Mouse (Mus musculus) neural tube, embryonic 11.5 days (tissue): ENCODE results near the gene Evl. TPM values are rescaled to one million over a fixed set of nuclear protein-coding genes. Genes with fewer than 3 reads are reported as not detected.
"Not testable (repeated sequence)": the region's sequence is repeated elsewhere in the genome, so short reads cannot be mapped to it uniquely, and the experiment has no call there.

Experiments used
- ATAC-seq: fragments of 200-750 bp; cut with Nextera tagmentation; 2 replicates; pipeline ENCODE4 v1.8.0; 2017; ENCODE audit warnings: moderate number of reproducible peaks, mild to moderate bottlenecking, moderate TSS enrichment, moderate library complexity; ENCODE audit not compliant: insufficient read depth, low FRiP score, low TSS enrichment
- DNase-seq: peaks from one replicate; pipeline ENCODE4 v3.0.0-alpha.2; 2015; ENCODE audit warnings: low spot score
- H3K27ac ChIP-seq: fragments of 300-500 bp; sonication (generic); 2 replicates; pipeline ENCODE4 v1.5.1; 2014; ENCODE audit warnings: low read depth, mild to moderate bottlenecking, low read length
- H3K27me3 ChIP-seq: fragments of 300-500 bp; sonication (generic); 2 replicates; pipeline ENCODE4 v1.6.1; 2014; ENCODE audit warnings: mild to moderate bottlenecking, low read length, mixed read lengths; ENCODE audit not compliant: control insufficient read depth, insufficient read depth
- H3K36me3 ChIP-seq: fragments of 300-500 bp; sonication (generic); 2 replicates; pipeline ENCODE4 v1.6.1; 2014; ENCODE audit warnings: mild to moderate bottlenecking, low read length, moderate library complexity, mixed read lengths; ENCODE audit not compliant: control insufficient read depth, insufficient read depth
- H3K4me1 ChIP-seq: fragments of 300-500 bp; sonication (generic); 2 replicates; pipeline ENCODE4 v1.6.1; 2014; ENCODE audit warnings: low read length, mixed read lengths; ENCODE audit not compliant: control insufficient read depth, insufficient read depth
- H3K4me2 ChIP-seq: fragments of 300-500 bp; sonication (generic); 2 replicates; pipeline ENCODE4 v1.6.1; 2014; ENCODE audit warnings: low read depth, mild to moderate bottlenecking, moderate library complexity
- H3K4me3 ChIP-seq: fragments of 300-500 bp; sonication (generic); 2 replicates; pipeline ENCODE4 v1.5.1; 2014; ENCODE audit warnings: low read depth, low read length
- H3K9ac ChIP-seq: fragments of 300-500 bp; sonication (generic); 2 replicates; pipeline ENCODE4 v1.6.1; 2014; ENCODE audit warnings: mild to moderate bottlenecking, low read length
- H3K9me3 ChIP-seq: fragments of 300-500 bp; sonication (generic); 2 replicates; pipeline ENCODE4 v1.6.1; 2016; ENCODE audit warnings: low read length; ENCODE audit not compliant: control insufficient read depth
- WGBS: fragments of 180-500 bp; shearing (Covaris S2); extraction: QIAGEN DNeasy Blood & Tissue Kit; methylation state at CpG from one replicate; pipeline ENCODE4 v1.1.7; 2014; 5-methylcytosine and 5-hydroxymethylcytosine counted together
- polyA plus RNA-seq: library from polyadenylated mRNA; unstranded; fragments of >200 nt; fragmentation: Nextera tagmentation; extraction: Ambion mirVana; gene quantifications from 2 replicates; pipeline ENCODE4 v1.2.1, GENCODE M21; 2014

Gene Evl
- 120 and 123 TPM in 2 replicates for polyA plus RNA-seq

GRCm38 (mm10) chr12:108554120-108554841 lies at the start of gene Evl:
Gene Evl, plus strand, starts transcription at chr12:108554720.
- ATAC-seq (peak; percentile 89), DNase-seq (peak; percentile 98)
- Histone ChIP-seq H3K9me3 (no peaks in the 10 kb centered on the region), H3K4me3 (peak within 1 kb of the TSS; percentile 99), H3K9ac (peak within 1 kb of the TSS; percentile 98), H3K36me3 (no peaks in the 10 kb centered on the region), H3K27me3 (no peaks in the 10 kb centered on the region), H3K4me2 (peak within 1 kb of the TSS; percentile 43), H3K27ac (peak within 1 kb of the TSS; percentile 91), H3K4me1 (peaks cover 33% of the 10 kb centered on the region)
- WGBS = 1% methylated on average over 49 of the region's 50 CpGs

GRCm38 (mm10) chr12:108505846-108506245 lies 48.7 kb upstream of the Evl start:
- no peaks in the 10 kb centered on the region for H3K4me1 ChIP-seq
- ATAC-seq (no peak), DNase-seq (no peak)
- no peaks in the 10 kb centered on the region for H3K27me3 ChIP-seq
- 68% methylated on average over 2 of the region's 2 CpGs for WGBS
- no peaks in the 10 kb centered on the region for H3K36me3 ChIP-seq
- no peak overlapping the region for H3K4me3 ChIP-seq
- H3K9ac ChIP-seq = no peak overlapping the region
- H3K4me2 ChIP-seq = no peak overlapping the region
- no peaks in the 10 kb centered on the region for H3K9me3 ChIP-seq
- H3K27ac ChIP-seq = no peak overlapping the region

- H3K27me3 ChIP-seq, H3K36me3 ChIP-seq, DNase-seq, H3K4me2 ChIP-seq, H3K9ac ChIP-seq, H3K9me3 ChIP-seq, ATAC-seq, H3K27ac ChIP-seq, H3K4me1 ChIP-seq, H3K4me3 ChIP-seq: not testable (repeated sequence)
- 88% methylated on average over 3 of the region's 3 CpGs for WGBS
These were observed 47.5 kb upstream of the Evl start for GRCm38 (mm10) chr12:108507046-108507445.

- H3K4me3 ChIP-seq = no peak overlapping the region
- H3K27ac ChIP-seq = no peak overlapping the region
- no peak overlapping the region for H3K9ac ChIP-seq
- WGBS = 71% methylated on average over 7 of the region's 7 CpGs
- no peak overlapping the region for H3K4me2 ChIP-seq
- H3K4me1 ChIP-seq = no peaks in the 10 kb centered on the region
- H3K9me3 ChIP-seq = no peaks in the 10 kb centered on the region
- H3K36me3 ChIP-seq = peaks cover 5% of the 10 kb centered on the region
- ATAC-seq (no peak), DNase-seq (no peak)
- no peaks in the 10 kb centered on the region for H3K27me3 ChIP-seq
These were observed 43.9 kb upstream of the Evl start for GRCm38 (mm10) chr12:108510571-108510970.

- no peak overlapping the region for H3K9ac ChIP-seq
These were observed 43.5 kb upstream of the Evl start for GRCm38 (mm10) chr12:108511009-108511408.

GRCm38 (mm10) chr12:108515464-108515863 lies 39.1 kb upstream of the Evl start:
- no peak for ATAC-seq
- H3K36me3 ChIP-seq = peaks cover 11% of the 10 kb centered on the region
- H3K4me2 ChIP-seq = no peak overlapping the region
- no peak overlapping the region for H3K9ac ChIP-seq
- no peaks in the 10 kb centered on the region for H3K27me3 ChIP-seq
- H3K4me3 ChIP-seq = no peak overlapping the region
- H3K4me1 ChIP-seq = no peaks in the 10 kb centered on the region
- no peak for DNase-seq
- H3K27ac ChIP-seq = no peak overlapping the region
- WGBS = 90% methylated on average over 12 of the region's 12 CpGs
- no peaks in the 10 kb centered on the region for H3K9me3 ChIP-seq

More at GRCm38 (mm10) chr12:108511009-108511408, 43.5 kb upstream of the Evl start:
- H3K36me3 ChIP-seq = peaks cover 5% of the 10 kb centered on the region
- H3K4me2 ChIP-seq = no peak overlapping the region
- H3K4me1 ChIP-seq = no peaks in the 10 kb centered on the region
- no peaks in the 10 kb centered on the region for H3K9me3 ChIP-seq
- 7% methylated on average over 3 of the region's 3 CpGs for WGBS
- ATAC-seq (no peak), DNase-seq (no peak)
- H3K4me3 ChIP-seq = no peak overlapping the region
- no peak overlapping the region for H3K27ac ChIP-seq
- H3K27me3 ChIP-seq = no peaks in the 10 kb centered on the region

GRCm38 (mm10) chr12:108519374-108519773 lies 35.1 kb upstream of the Evl start:
- Histone ChIP-seq H3K4me1 (no peaks in the 10 kb centered on the region), H3K9me3 (no peaks in the 10 kb centered on the region), H3K27ac (no peak overlapping the region), H3K4me3 (no peak overlapping the region), H3K36me3 (peaks cover 20% of the 10 kb centered on the region), H3K27me3 (no peaks in the 10 kb centered on the region), H3K9ac (no peak overlapping the region), H3K4me2 (no peak overlapping the region)
- WGBS = 74% methylated on average over 8 of the region's 8 CpGs
- DNase-seq (no peak), ATAC-seq (no peak)

- Histone ChIP-seq H3K9me3 (no peaks in the 10 kb centered on the region), H3K4me2 (no peak overlapping the region), H3K27ac (no peak overlapping the region), H3K4me1 (no peaks in the 10 kb centered on the region), H3K27me3 (no peaks in the 10 kb centered on the region), H3K36me3 (peaks cover 12% of the 10 kb centered on the region), H3K4me3 (no peak overlapping the region), H3K9ac (no peak overlapping the region)
- DNase-seq (peak; percentile 78), ATAC-seq (no peak)
- WGBS = 53% methylated on average over 8 of the region's 8 CpGs
These were observed 25.3 kb upstream of the Evl start for GRCm38 (mm10) chr12:108529214-108529613.

- DNase-seq = no peak
- Histone ChIP-seq H3K9me3 (no peaks in the 10 kb centered on the region), H3K27me3 (no peaks in the 10 kb centered on the region), H3K4me1 (no peaks in the 10 kb centered on the region), H3K36me3 (peaks cover 13% of the 10 kb centered on the region), H3K4me3 (no peak overlapping the region), H3K9ac (no peak overlapping the region), H3K27ac (no peak overlapping the region), H3K4me2 (no peak overlapping the region)
- 92% methylated on average over 11 of the region's 11 CpGs for whole genome bisulfite sequencing
- ATAC-seq = no peak
These were observed 20.0 kb upstream of the Evl start for GRCm38 (mm10) chr12:108534484-108534883.
